Mouse (Mus musculus): Measurements from ENCODE around the gene Sprr1b. TPM values are rescaled to one million over a fixed set of nuclear protein-coding genes. Genes with fewer than 3 reads are reported as not detected.

Sprr1b gene
- not detected for polyA plus RNA-seq (2014; fragmentation: Illumina TruSeq; extraction: RNeasy Lipid Tissue Mini Kit (QIAGEN cat#74804); ENCODE audit: low read depth, low replicate concordance)

GRCm38 (mm10) chr3:92438689-92439088, at the start of gene Sprr1b:
Gene Sprr1b (minus strand): TSS chr3:92438789.

GRCm38 (mm10) chr3:92485863-92486262, 47.3 kb upstream of the Sprr1b start, which contains the start of gene Sprr1a:
Gene Sprr1a (minus strand): TSS chr3:92485895.

GRCm38 (mm10) chr3:92458620-92459019, 20.0 kb upstream of the Sprr1b start, which contains the start of gene Sprr3:
Gene Sprr3 (minus strand): TSS chr3:92458720.

GRCm38 (mm10) chr3:92432282-92432681, 6.3 kb downstream of the Sprr1b start, which contains the start of gene Sprr2k:
Gene Sprr2k (plus strand): TSS chr3:92432582.

GRCm38 (mm10) chr3:92429323-92429722, 9.3 kb downstream of the Sprr1b start, which contains the start of gene Gm9774:
Gene Gm9774 (minus strand): TSS chr3:92429423.

GRCm38 (mm10) chr3:92417782-92418181, 20.8 kb downstream of the Sprr1b start, which contains the start of gene Sprr2j-ps:
Gene Sprr2j-ps (plus strand): TSS chr3:92418082.

GRCm38 (mm10) chr3:92407691-92408090, 30.9 kb downstream of the Sprr1b start, which contains the start of gene Sprr2i:
Gene Sprr2i (plus strand): TSS chr3:92407991.

Other genes starting within 250 kb of the Sprr1b start
- gene Sprr2a1, start 223.0 kb downstream of the Sprr1b start, polyA plus RNA-seq (2014; fragmentation: Illumina TruSeq; extraction: RNeasy Lipid Tissue Mini Kit (QIAGEN cat#74804); ENCODE audit: low read depth, low replicate concordance), result not detected
- 0.41 TPM for gene Sprr2a2, start 222.9 kb downstream of the Sprr1b start, polyA plus RNA-seq (2014; fragmentation: Illumina TruSeq; extraction: RNeasy Lipid Tissue Mini Kit (QIAGEN cat#74804); ENCODE audit: low read depth, low replicate concordance)
- not detected for gene Sprr2a3, start 153.4 kb downstream of the Sprr1b start, polyA plus RNA-seq (2014; fragmentation: Illumina TruSeq; extraction: RNeasy Lipid Tissue Mini Kit (QIAGEN cat#74804); ENCODE audit: low read depth, low replicate concordance)
- not detected for gene Sprr2b, start 122.2 kb downstream of the Sprr1b start, polyA plus RNA-seq (2014; fragmentation: Illumina TruSeq; extraction: RNeasy Lipid Tissue Mini Kit (QIAGEN cat#74804); ENCODE audit: low read depth, low replicate concordance)
- gene Sprr2d, start 99.6 kb downstream of the Sprr1b start, polyA plus RNA-seq (2014; fragmentation: Illumina TruSeq; extraction: RNeasy Lipid Tissue Mini Kit (QIAGEN cat#74804); ENCODE audit: low read depth, low replicate concordance), result not detected
- not detected for gene Sprr2e, start 86.6 kb downstream of the Sprr1b start, polyA plus RNA-seq (2014; fragmentation: Illumina TruSeq; extraction: RNeasy Lipid Tissue Mini Kit (QIAGEN cat#74804); ENCODE audit: low read depth, low replicate concordance)
- not detected for gene Sprr2f, start 73.6 kb downstream of the Sprr1b start, polyA plus RNA-seq (2014; fragmentation: Illumina TruSeq; extraction: RNeasy Lipid Tissue Mini Kit (QIAGEN cat#74804); ENCODE audit: low read depth, low replicate concordance)
- gene Sprr2h, start 53.1 kb downstream of the Sprr1b start, polyA plus RNA-seq (2014; fragmentation: Illumina TruSeq; extraction: RNeasy Lipid Tissue Mini Kit (QIAGEN cat#74804); ENCODE audit: low read depth, low replicate concordance), result not detected
- not detected for gene Sprr2i, start 30.8 kb downstream of the Sprr1b start, polyA plus RNA-seq (2014; fragmentation: Illumina TruSeq; extraction: RNeasy Lipid Tissue Mini Kit (QIAGEN cat#74804); ENCODE audit: low read depth, low replicate concordance)
- not detected for gene Sprr2j-ps, start 20.7 kb downstream of the Sprr1b start, polyA plus RNA-seq (2014; fragmentation: Illumina TruSeq; extraction: RNeasy Lipid Tissue Mini Kit (QIAGEN cat#74804); ENCODE audit: low read depth, low replicate concordance)
- 10.1 TPM for gene Gm9774, start 9.4 kb downstream of the Sprr1b start, polyA plus RNA-seq (2014; fragmentation: Illumina TruSeq; extraction: RNeasy Lipid Tissue Mini Kit (QIAGEN cat#74804); ENCODE audit: low read depth, low replicate concordance)
- gene Sprr2k, start 6.2 kb downstream of the Sprr1b start, polyA plus RNA-seq (2014; fragmentation: Illumina TruSeq; extraction: RNeasy Lipid Tissue Mini Kit (QIAGEN cat#74804); ENCODE audit: low read depth, low replicate concordance), result not detected
- gene Sprr3, start 19.9 kb upstream of the Sprr1b start, polyA plus RNA-seq (2014; fragmentation: Illumina TruSeq; extraction: RNeasy Lipid Tissue Mini Kit (QIAGEN cat#74804); ENCODE audit: low read depth, low replicate concordance), result not detected
- gene Sprr1a, start 47.1 kb upstream of the Sprr1b start, polyA plus RNA-seq (2014; fragmentation: Illumina TruSeq; extraction: RNeasy Lipid Tissue Mini Kit (QIAGEN cat#74804); ENCODE audit: low read depth, low replicate concordance), result not detected
- gene Sprr4, start 61.7 kb upstream of the Sprr1b start, polyA plus RNA-seq (2014; fragmentation: Illumina TruSeq; extraction: RNeasy Lipid Tissue Mini Kit (QIAGEN cat#74804); ENCODE audit: low read depth, low replicate concordance), result not detected
- gene 2310046K23Rik, start 95.7 kb upstream of the Sprr1b start, polyA plus RNA-seq (2014; fragmentation: Illumina TruSeq; extraction: RNeasy Lipid Tissue Mini Kit (QIAGEN cat#74804); ENCODE audit: low read depth, low replicate concordance), result not detected
- not detected for gene Ivl, start 134.9 kb upstream of the Sprr1b start, polyA plus RNA-seq (2014; fragmentation: Illumina TruSeq; extraction: RNeasy Lipid Tissue Mini Kit (QIAGEN cat#74804); ENCODE audit: low read depth, low replicate concordance)
- not detected for gene Smcp, start 150.2 kb upstream of the Sprr1b start, polyA plus RNA-seq (2014; fragmentation: Illumina TruSeq; extraction: RNeasy Lipid Tissue Mini Kit (QIAGEN cat#74804); ENCODE audit: low read depth, low replicate concordance)
- not detected for gene 2210017I01Rik, start 168.7 kb upstream of the Sprr1b start, polyA plus RNA-seq (2014; fragmentation: Illumina TruSeq; extraction: RNeasy Lipid Tissue Mini Kit (QIAGEN cat#74804); ENCODE audit: low read depth, low replicate concordance)
- gene Lce6a, start 182.9 kb upstream of the Sprr1b start, polyA plus RNA-seq (2014; fragmentation: Illumina TruSeq; extraction: RNeasy Lipid Tissue Mini Kit (QIAGEN cat#74804); ENCODE audit: low read depth, low replicate concordance), result not detected
- gene Lce1a1, start 209.5 kb upstream of the Sprr1b start, polyA plus RNA-seq (2014; fragmentation: Illumina TruSeq; extraction: RNeasy Lipid Tissue Mini Kit (QIAGEN cat#74804); ENCODE audit: low read depth, low replicate concordance), result not detected
- not detected for gene Lce1b, start 218.1 kb upstream of the Sprr1b start, polyA plus RNA-seq (2014; fragmentation: Illumina TruSeq; extraction: RNeasy Lipid Tissue Mini Kit (QIAGEN cat#74804); ENCODE audit: low read depth, low replicate concordance)
- gene Lce1a2, start 231.5 kb upstream of the Sprr1b start, polyA plus RNA-seq (2014; fragmentation: Illumina TruSeq; extraction: RNeasy Lipid Tissue Mini Kit (QIAGEN cat#74804); ENCODE audit: low read depth, low replicate concordance), result not detected
- not detected for gene Lce1c, start 240.5 kb upstream of the Sprr1b start, polyA plus RNA-seq (2014; fragmentation: Illumina TruSeq; extraction: RNeasy Lipid Tissue Mini Kit (QIAGEN cat#74804); ENCODE audit: low read depth, low replicate concordance)
- not detected for gene Lce1d, start 248.4 kb upstream of the Sprr1b start, polyA plus RNA-seq (2014; fragmentation: Illumina TruSeq; extraction: RNeasy Lipid Tissue Mini Kit (QIAGEN cat#74804); ENCODE audit: low read depth, low replicate concordance)

Data from adrenal gland, adult 10 weeks (tissue).